Mouse (Mus musculus) lung, postnatal 0 days (tissue): ENCODE data around the gene Jun. TPM values are rescaled to one million over a fixed set of nuclear protein-coding genes. Genes with fewer than 3 reads are reported as not detected.
A peak's percentile ranks its signal among the peaks of the same experiment; 100 is the strongest.

Source experiments
- ATAC-seq: fragments of 200-750 bp; cut with Nextera tagmentation; 2 replicates; pipeline ENCODE4 v1.8.0; 2017; ENCODE audit warnings: moderate library complexity
- DNase-seq: peaks from one replicate; pipeline ENCODE4 v3.0.0-alpha.2; 2016; ENCODE audit warnings: low spot score
- H3K27ac ChIP-seq: fragments of 300-500 bp; sonication (generic); 2 replicates; pipeline ENCODE4 v1.5.1; 2014; ENCODE audit warnings: antibody characterized with exemption, mild to moderate bottlenecking, low read length, mixed read lengths
- H3K27me3 ChIP-seq: fragments of 300-500 bp; sonication (generic); replicated peaks from 2 replicates; pipeline ENCODE4 v1.6.1; 2014; ENCODE audit warnings: low read length, mixed read lengths; ENCODE audit not compliant: insufficient read depth
- H3K36me3 ChIP-seq: fragments of 300-500 bp; sonication (generic); 2 replicates; pipeline ENCODE4 v1.6.1; 2014; ENCODE audit warnings: low read length, mixed read lengths; ENCODE audit not compliant: insufficient read depth
- H3K4me1 ChIP-seq: fragments of 300-500 bp; sonication (generic); 2 replicates; pipeline ENCODE4 v1.6.1; 2014; ENCODE audit warnings: antibody characterized with exemption, low read depth, low read length, mixed read lengths; ENCODE audit not compliant: insufficient read depth
- H3K4me2 ChIP-seq: fragments of 300-500 bp; sonication (generic); replicated peaks from 2 replicates; pipeline ENCODE4 v1.6.1; 2014; ENCODE audit warnings: low read depth, mild to moderate bottlenecking, low read length, moderate library complexity, mixed read lengths
- H3K4me3 ChIP-seq: fragments of 300-500 bp; sonication (generic); 2 replicates; pipeline ENCODE4 v1.5.1; 2014; ENCODE audit warnings: low read depth, low read length
- H3K9ac ChIP-seq: fragments of 300-500 bp; sonication (generic); replicated peaks from 2 replicates; pipeline ENCODE4 v1.6.1; 2014; ENCODE audit warnings: low read depth, mild to moderate bottlenecking
- H3K9me3 ChIP-seq: fragments of 300-500 bp; sonication (generic); 2 replicates; pipeline ENCODE4 v1.6.1; 2016; ENCODE audit warnings: low read length, mixed read lengths
- CTCF ChIP-seq: IDR thresholded peaks from 2 replicates; pipeline ENCODE4 v1.5.1; 2016; ENCODE audit warnings: antibody characterized with exemption, mild to moderate bottlenecking
- EP300 ChIP-seq: IDR thresholded peaks from 2 replicates; pipeline ENCODE4 v1.6.1; 2016; ENCODE audit warnings: antibody characterized with exemption, mild to moderate bottlenecking, control low read depth
- WGBS: fragments of 180-500 bp; shearing (Covaris S2); extraction: QIAGEN DNeasy Blood & Tissue Kit; methylation state at CpG from one replicate; pipeline ENCODE4 v1.1.7; 2014; 5-methylcytosine and 5-hydroxymethylcytosine counted together
- polyA plus RNA-seq: library from polyadenylated mRNA; unstranded; fragments of >200 nt; fragmentation: Nextera tagmentation; extraction: Ambion mirVana; gene quantifications from 2 replicates; pipeline ENCODE4 v1.2.1, GENCODE M21; 2015

Jun gene
- polyA plus RNA-seq, 1 experiment from 2014 or later, result 145 TPM

DNA sequence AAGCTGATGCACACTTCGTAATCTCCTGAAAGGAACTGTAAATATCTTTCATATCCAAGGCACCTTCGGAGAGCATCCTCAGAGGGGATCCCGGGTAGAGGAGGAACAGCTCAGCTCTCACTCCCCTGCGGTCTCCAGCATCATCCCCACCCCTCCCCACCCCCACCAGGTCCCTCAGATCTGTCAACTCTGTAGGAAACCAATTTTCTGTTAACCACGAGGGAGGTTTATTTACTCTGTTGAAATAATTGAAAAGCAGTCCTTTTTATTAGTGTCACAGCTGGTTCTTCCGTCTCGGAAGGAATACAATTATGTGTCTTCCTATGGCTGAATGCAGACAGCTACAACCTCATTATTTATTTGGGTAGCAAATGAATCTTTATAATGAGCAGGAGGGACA, 33.8 kb downstream of the Jun start:
- WGBS, result 45% methylated on average over 7 of the region's 7 CpGs
- ATAC-seq, result no peak
- H3K27ac ChIP-seq, result no peak overlapping the region

DNA sequence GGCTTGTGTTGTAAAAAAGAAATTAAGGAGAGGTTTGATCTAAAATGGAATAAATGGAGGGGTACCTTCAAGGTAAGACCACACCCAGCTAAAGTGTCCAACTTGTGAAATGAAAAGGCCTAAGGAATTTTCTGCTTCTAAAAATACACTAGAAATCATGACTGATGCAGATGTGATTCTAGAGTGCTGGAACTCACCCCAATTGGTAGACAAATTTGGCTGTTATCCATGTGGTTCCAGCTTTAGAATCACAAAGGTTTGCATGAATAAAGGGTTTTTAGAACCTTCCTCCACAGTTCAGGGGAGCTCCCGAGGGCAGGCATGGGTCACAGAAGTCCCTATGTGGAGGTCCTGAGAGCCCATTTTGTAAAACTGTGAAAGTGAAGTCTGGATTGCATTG, 39.3 kb downstream of the Jun start:
- WGBS, result 70% methylated on average over 1 of the region's 1 CpGs

More for the DNA sequence above, 33.8 kb downstream of the Jun start:
- TF ChIP-seq CTCF, result no peak
- TF ChIP-seq EP300, result no peak
- Histone ChIP-seq H3K9ac (no peak overlapping the region), H3K36me3 (no peaks in the 10 kb centered on the region), H3K4me2 (no peak overlapping the region), H3K9me3 (no peaks in the 10 kb centered on the region), H3K4me3 (no peak overlapping the region), H3K27me3 (no peaks in the 10 kb centered on the region), H3K4me1 (peaks cover 3% of the 10 kb centered on the region; the same call in 1 of the 2 replicates)
- DNase-seq, result no peak

DNA sequence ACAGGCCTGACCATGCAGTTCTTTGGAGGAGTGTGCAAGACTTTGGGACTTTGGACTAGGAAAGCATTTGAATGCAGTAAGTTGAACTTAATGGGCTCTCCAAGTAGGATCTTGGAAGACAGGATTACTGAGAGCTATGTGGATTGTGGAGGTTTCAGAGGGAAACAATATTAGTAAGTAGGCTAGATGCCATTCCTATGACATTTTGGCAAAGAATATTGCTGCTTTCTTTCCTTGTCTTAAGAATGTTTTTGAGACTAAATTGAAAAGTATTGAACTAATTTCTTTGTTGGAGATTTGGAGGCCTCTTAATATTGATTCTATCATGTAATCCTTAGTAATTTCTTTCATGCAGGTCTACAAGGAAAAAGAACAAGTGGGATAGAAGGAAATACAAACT, 39.8 kb downstream of the Jun start:
- no peaks in the 10 kb centered on the region for H3K36me3 ChIP-seq
- ATAC-seq, result no peak
- no peaks in the 10 kb centered on the region for H3K9me3 ChIP-seq
- no peak overlapping the region for H3K9ac ChIP-seq
- no peak overlapping the region for H3K4me3 ChIP-seq
- H3K27me3 ChIP-seq, result no peaks in the 10 kb centered on the region
- no peak for DNase-seq
- H3K4me1 ChIP-seq, result no peaks in the 10 kb centered on the region
- no peak overlapping the region for H3K27ac ChIP-seq
- TF ChIP-seq EP300 (no peak), CTCF (no peak)
- H3K4me2 ChIP-seq, result no peak overlapping the region

More for the DNA sequence above, 39.3 kb downstream of the Jun start:
- no peaks in the 10 kb centered on the region for H3K9me3 ChIP-seq
- no peak overlapping the region for H3K9ac ChIP-seq
- ATAC-seq, result no peak
- no peaks in the 10 kb centered on the region for H3K36me3 ChIP-seq
- no peak for DNase-seq
- TF ChIP-seq EP300, result no peak
- H3K4me1 ChIP-seq, result no peaks in the 10 kb centered on the region
- H3K27ac ChIP-seq, result no peak overlapping the region
- no peak overlapping the region for H3K4me3 ChIP-seq
- H3K4me2 ChIP-seq, result no peak overlapping the region
- H3K27me3 ChIP-seq, result no peaks in the 10 kb centered on the region

- peak; percentile 68; the same call in 1 of the 2 replicates for ATAC-seq
- Histone ChIP-seq H3K9me3 (no peaks in the 10 kb centered on the region), H3K27ac (no peak overlapping the region), H3K9ac (no peak overlapping the region), H3K4me3 (no peak overlapping the region), H3K36me3 (no peaks in the 10 kb centered on the region), H3K4me2 (no peak overlapping the region), H3K4me1 (no peaks in the 10 kb centered on the region), H3K27me3 (no peaks in the 10 kb centered on the region)
- 41% methylated on average over 13 of the region's 13 CpGs for WGBS
- DNase-seq, result peak; percentile 83
- TF ChIP-seq EP300, result no peak
- peak; percentile 97 for TF ChIP-seq CTCF
Observed at GRCm38 (mm10) chr4:95008175-95009057, 43.6 kb downstream of the Jun start.

GRCm38 (mm10) chr4:95007759-95008158, 44.3 kb downstream of the Jun start:
- WGBS, result 63% methylated on average over 8 of the region's 8 CpGs
- Histone ChIP-seq H3K4me1 (no peaks in the 10 kb centered on the region), H3K27me3 (no peaks in the 10 kb centered on the region), H3K4me2 (no peak overlapping the region), H3K4me3 (no peak overlapping the region), H3K9me3 (no peaks in the 10 kb centered on the region), H3K36me3 (no peaks in the 10 kb centered on the region), H3K27ac (no peak overlapping the region), H3K9ac (no peak overlapping the region)
- no peak for TF ChIP-seq CTCF
- no peak for TF ChIP-seq EP300
- no peak for DNase-seq
- ATAC-seq, result no peak

DNA sequence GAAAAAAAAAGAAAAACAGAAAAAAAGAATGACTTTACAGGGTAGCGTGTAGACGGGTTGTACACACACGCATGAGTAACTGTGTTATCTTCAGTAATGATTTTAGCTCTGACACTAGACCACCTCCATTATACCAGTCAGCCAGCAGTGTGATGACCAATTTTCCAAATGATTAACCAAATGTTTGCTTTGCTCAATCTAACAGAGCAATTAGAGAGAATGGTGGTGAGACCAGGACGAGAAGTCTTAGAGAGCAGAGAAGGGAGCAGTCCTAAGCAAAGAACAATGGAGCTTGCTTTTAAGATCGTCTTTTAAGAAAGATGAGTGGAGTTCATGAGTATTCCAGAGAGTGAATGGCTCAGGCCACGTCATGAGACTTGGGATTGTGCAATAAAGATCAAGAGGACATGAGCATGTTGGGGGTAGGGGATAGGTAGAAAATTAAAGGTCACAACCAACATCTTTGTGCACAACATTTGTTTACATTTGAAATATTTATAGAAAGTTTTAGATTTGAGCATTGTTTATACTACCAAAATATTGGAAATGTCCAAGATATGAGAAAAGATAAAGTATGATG, 46.7 kb downstream of the Jun start:
- Histone ChIP-seq H3K36me3 (no peaks in the 10 kb centered on the region), H3K4me2 (no peak overlapping the region), H3K9me3 (no peaks in the 10 kb centered on the region), H3K4me1 (no peaks in the 10 kb centered on the region), H3K4me3 (no peak overlapping the region), H3K27ac (no peak overlapping the region), H3K27me3 (no peaks in the 10 kb centered on the region), H3K9ac (no peak overlapping the region)
- ATAC-seq, result no peak
- no peak for DNase-seq
- no peak for TF ChIP-seq EP300
- TF ChIP-seq CTCF, result no peak
- 69% methylated on average over 6 of the region's 6 CpGs for WGBS
